Comparison of ENCODE assay signal across 1 mouse cellular context in the genomic region with DNA sequence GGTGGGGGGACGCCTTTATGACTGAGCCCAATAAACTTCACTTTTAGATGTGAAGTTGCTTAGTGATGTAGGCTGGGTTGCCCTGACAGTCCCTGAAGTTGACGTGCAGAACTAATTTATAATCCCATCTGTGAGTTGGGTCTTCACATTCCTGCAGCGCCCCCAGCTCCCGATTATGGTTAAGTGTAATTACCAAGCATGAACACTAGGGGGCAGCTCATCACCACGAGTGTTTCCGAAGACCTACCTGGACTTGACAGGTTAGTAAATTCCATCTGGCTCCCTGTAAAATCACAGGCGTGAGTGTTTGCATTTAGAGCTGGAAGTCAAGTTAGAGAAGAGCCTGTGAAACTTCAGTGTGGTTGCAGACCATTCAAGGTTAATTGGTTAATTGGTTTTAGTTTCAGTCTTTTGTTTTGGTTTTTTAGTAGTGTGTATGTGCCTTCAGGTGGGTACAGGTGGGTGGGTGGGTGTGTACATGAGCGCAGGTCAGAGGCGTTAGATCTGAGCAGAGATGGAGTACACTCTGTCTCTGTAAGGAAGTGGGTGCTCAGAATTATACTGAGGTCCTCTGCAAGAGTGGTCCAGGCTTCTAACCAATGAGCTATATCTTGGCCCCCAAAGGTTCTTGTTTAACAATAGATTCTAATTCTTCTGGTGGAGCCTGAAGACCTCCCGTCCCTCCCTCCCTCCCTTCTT.
TF ChIP-seq lines count a peak whose summit lies in the region.

No protein-coding gene starts in this region.

TF ChIP-seq in MEL, 35 proteins besides CTCF, POLR2A, EP300 and RAD21:
- no peak for TF ChIP-seq BHLHE40 (IDR thresholded peaks at IDR 0.05; ENCODE audit: borderline replicate concordance, low read depth, low read length)
- TF ChIP-seq SMC3 (IDR thresholded peaks at IDR 0.05; ENCODE audit: low read depth, low read length) = peak; percentile 54
- TF ChIP-seq NRF1 (IDR thresholded peaks at IDR 0.05; ENCODE audit: insufficient read depth, low read depth, low read length, poor library complexity, severe bottlenecking) = no peak
- no peak for TF ChIP-seq MXI1 (IDR thresholded peaks at IDR 0.05; ENCODE audit: low read depth, low read length)
